Comparison of ENCODE assay signal across 21 mouse cellular contexts in genomic region chr12:56851464-56851863, GRCm38 (mm10).
A peak's percentile ranks its signal among the peaks of the same experiment; 100 is the strongest.
DNase-seq lines count a peak whose midpoint lies in the region; ATAC-seq and TF ChIP-seq lines count a peak whose summit lies in the region.
"Had no signal": no experiment of that assay in that cellular context is flagged by ENCODE, and none has a peak within 500 bp of the region (broad histone marks: within the 10 kb centered on the region; RNA-seq: fewer than 3 reads in every experiment).

No protein-coding gene starts in this region.

- TF ChIP-seq CTCF in brain, embryonic 14.5 days (IDR thresholded peaks at IDR 0.05; ENCODE audit: borderline replicate concordance, extremely low read depth, insufficient read depth, insufficient read length), result no peak
- TF ChIP-seq CTCF in forebrain, postnatal 0 days (IDR thresholded peaks at IDR 0.05; ENCODE audit: low read depth), result no peak

- no peaks in the 10 kb centered on the region for H3K36me3 ChIP-seq in forebrain, embryonic 13.5 days (ENCODE audit: poor library complexity, severe bottlenecking)
- H3K36me3 ChIP-seq in forebrain, embryonic 11.5 days (ENCODE audit: control insufficient read depth, insufficient read depth, low read length), result no peaks in the 10 kb centered on the region
- no peaks in the 10 kb centered on the region for H3K36me3 ChIP-seq in embryonic facial prominence, embryonic 14.5 days (ENCODE audit: control insufficient read depth, insufficient read depth, low read length)
- no peaks in the 10 kb centered on the region for H3K36me3 ChIP-seq in forebrain, postnatal 0 days (ENCODE audit: insufficient read depth)
- H3K36me3 ChIP-seq: hindbrain, embryonic 12.5 days had no signal

- H3K27ac ChIP-seq in forebrain, embryonic 13.5 days, result no peak overlapping the region
- no peak overlapping the region for H3K27ac ChIP-seq in forebrain, embryonic 11.5 days (ENCODE audit: low read depth, low read length)
- H3K27ac ChIP-seq in embryonic facial prominence, embryonic 14.5 days (replicated peaks; ENCODE audit: low read depth, low read length), result no peak overlapping the region
- H3K27ac ChIP-seq in forebrain, postnatal 0 days (ENCODE audit: low read depth, low read length), result no peak overlapping the region
- H3K27ac ChIP-seq: hindbrain, embryonic 12.5 days had no signal

- peak; percentile 67; the same call in 1 of the 2 replicates for ATAC-seq in forebrain, embryonic 13.5 days
- ATAC-seq in forebrain, embryonic 11.5 days (replicated peaks; ENCODE audit: low FRiP score), result no peak
- peak; percentile 57; the same call in 1 of the 2 replicates for ATAC-seq in embryonic facial prominence, embryonic 14.5 days (ENCODE audit: low read depth)
- peak; percentile 40; the same call in 1 of the 2 replicates for ATAC-seq in forebrain, postnatal 0 days
- ATAC-seq: hindbrain, embryonic 16.5 days; inflammation-experienced regulatory T-cells, adult 6 months; intestine, postnatal 0 days had no signal

- peaks cover 6% of the 10 kb centered on the region; the same call in 1 of the 2 replicates for H3K4me1 ChIP-seq in forebrain, embryonic 13.5 days
- no peaks in the 10 kb centered on the region for H3K4me1 ChIP-seq in forebrain, embryonic 11.5 days (replicated peaks; ENCODE audit: control insufficient read depth, insufficient read depth, low read length)
- no peaks in the 10 kb centered on the region for H3K4me1 ChIP-seq in embryonic facial prominence, embryonic 14.5 days (ENCODE audit: control insufficient read depth, insufficient read depth, low read length)
- no peaks in the 10 kb centered on the region; the same call in 1 of the 2 replicates for H3K4me1 ChIP-seq in forebrain, postnatal 0 days (ENCODE audit: insufficient read depth)
- H3K4me1 ChIP-seq: hindbrain, embryonic 12.5 days had no signal

- no peak overlapping the region for H3K4me3 ChIP-seq in forebrain, embryonic 13.5 days
- H3K4me3 ChIP-seq in forebrain, embryonic 11.5 days (ENCODE audit: low read depth, low read length), result no peak overlapping the region
- no peak overlapping the region for H3K4me3 ChIP-seq in embryonic facial prominence, embryonic 14.5 days (ENCODE audit: low read depth, low read length)
- H3K4me3 ChIP-seq in forebrain, postnatal 0 days (ENCODE audit: low read depth, low read length), result no peak overlapping the region
- H3K4me3 ChIP-seq: hindbrain, embryonic 12.5 days had no signal

- no peak for TF ChIP-seq POLR2A in brain, embryonic 14.5 days (IDR thresholded peaks at IDR 0.05; ENCODE audit: borderline replicate concordance, extremely low read depth, insufficient read depth, insufficient read length, poor library complexity, severe bottlenecking)

- H3K9ac ChIP-seq in forebrain, embryonic 13.5 days, result no peak overlapping the region
- H3K9ac ChIP-seq in forebrain, embryonic 11.5 days (ENCODE audit: low read length), result no peak overlapping the region
- no peak overlapping the region for H3K9ac ChIP-seq in embryonic facial prominence, embryonic 14.5 days (ENCODE audit: low read depth, low read length)
- no peak overlapping the region for H3K9ac ChIP-seq in forebrain, postnatal 0 days
- H3K9ac ChIP-seq: hindbrain, embryonic 12.5 days had no signal

- no peak for DNase-seq in forebrain, embryonic 11.5 days (ENCODE audit: low spot score)
- peak; percentile 73 for DNase-seq in brain, embryonic 14.5 days (ENCODE audit: low read depth)
- DNase-seq in embryonic facial prominence, embryonic 14.5 days (ENCODE audit: low spot score), result peak; percentile 39
- DNase-seq in forebrain, postnatal 0 days, result peak; percentile 29
- no peak for DNase-seq in liver
- DNase-seq in gastrocnemius, postnatal 25 days, result no peak
- DNase-seq: adrenal gland, adult 8-10 months; adrenal gland, postnatal 36 days; cerebellum, adult 18-20 months; cerebellum, adult 9-11 months; cerebellum, postnatal 36 days; gastrocnemius, postnatal 10 days; heart, postnatal 10 days; heart, postnatal 4 days; kidney, adult 8-10 months had no signal

- no peak overlapping the region for H3K4me2 ChIP-seq in forebrain, embryonic 13.5 days
- no peak overlapping the region for H3K4me2 ChIP-seq in forebrain, embryonic 11.5 days (ENCODE audit: low read depth, low read length, severe bottlenecking)
- no peak overlapping the region for H3K4me2 ChIP-seq in embryonic facial prominence, embryonic 14.5 days (ENCODE audit: low read depth, low read length)
- H3K4me2 ChIP-seq in forebrain, postnatal 0 days (ENCODE audit: low read depth), result no peak overlapping the region
- H3K4me2 ChIP-seq: hindbrain, embryonic 12.5 days had no signal

- H3K27me3 ChIP-seq in forebrain, embryonic 13.5 days, result no peaks in the 10 kb centered on the region
- no peaks in the 10 kb centered on the region for H3K27me3 ChIP-seq in forebrain, embryonic 11.5 days (ENCODE audit: control insufficient read depth, insufficient read depth, low read length)
- H3K27me3 ChIP-seq in embryonic facial prominence, embryonic 14.5 days (replicated peaks; ENCODE audit: control insufficient read depth, insufficient read depth, low read length), result no peaks in the 10 kb centered on the region
- no peaks in the 10 kb centered on the region for H3K27me3 ChIP-seq in forebrain, postnatal 0 days (ENCODE audit: insufficient read depth, low read length)
- H3K27me3 ChIP-seq: CH12.LX; hindbrain, embryonic 12.5 days had no signal

- H3K9me3 ChIP-seq in forebrain, embryonic 13.5 days (replicated peaks), result no peaks in the 10 kb centered on the region
- H3K9me3 ChIP-seq in forebrain, embryonic 11.5 days (ENCODE audit: control insufficient read depth, low read length), result no peaks in the 10 kb centered on the region
- H3K9me3 ChIP-seq in embryonic facial prominence, embryonic 14.5 days (ENCODE audit: control insufficient read depth, low read length), result no peaks in the 10 kb centered on the region
- H3K9me3 ChIP-seq in forebrain, postnatal 0 days (ENCODE audit: low read length), result no peaks in the 10 kb centered on the region
- H3K9me3 ChIP-seq: hindbrain, embryonic 12.5 days had no signal

- 20% methylated on average over 3 of the region's 3 CpGs for WGBS in forebrain, embryonic 13.5 days
- 35% methylated on average over 3 of the region's 3 CpGs for WGBS in forebrain, embryonic 11.5 days
- 36% methylated on average over 3 of the region's 3 CpGs for WGBS in embryonic facial prominence, embryonic 14.5 days
- WGBS in forebrain, postnatal 0 days, result 20% methylated on average over 3 of the region's 3 CpGs

Comparison
In these comparisons a context has a peak if more than half of its experiments do, and no peak if none do; other contexts are left out.
1. DNase-seq: peak in brain, embryonic 14.5 days (single experiment), embryonic facial prominence, embryonic 14.5 days (single experiment) and forebrain, postnatal 0 days (single experiment); none in forebrain, embryonic 11.5 days (single experiment), liver (single experiment) and gastrocnemius, postnatal 25 days (single experiment).